Mouse (Mus musculus) ES-E14 (cell line): Measurements from ENCODE around the gene Lims1.

Experiments used
- CHD2 ChIP-seq: IDR thresholded peaks from 2 replicates; pipeline ENCODE4 v1.6.1; 2014; ENCODE audit warnings: mild to moderate bottlenecking, low read depth, low read length, inconsistent platforms
- MAFK ChIP-seq: IDR thresholded peaks from 2 replicates; pipeline ENCODE4 v1.6.1; 2014; ENCODE audit warnings: mild to moderate bottlenecking, low read depth, low read length, inconsistent platforms; ENCODE audit not compliant: insufficient read depth
- ZC3H11A ChIP-seq: IDR thresholded peaks from 2 replicates; pipeline ENCODE4 v1.6.1; 2012; ENCODE audit warnings: low read depth, mild to moderate bottlenecking, inconsistent platforms, low read length, borderline replicate concordance
- ZNF384 ChIP-seq: IDR thresholded peaks from 2 replicates; pipeline ENCODE4 v1.6.1; 2012; ENCODE audit warnings: low read depth, low read length, inconsistent platforms

DNA sequence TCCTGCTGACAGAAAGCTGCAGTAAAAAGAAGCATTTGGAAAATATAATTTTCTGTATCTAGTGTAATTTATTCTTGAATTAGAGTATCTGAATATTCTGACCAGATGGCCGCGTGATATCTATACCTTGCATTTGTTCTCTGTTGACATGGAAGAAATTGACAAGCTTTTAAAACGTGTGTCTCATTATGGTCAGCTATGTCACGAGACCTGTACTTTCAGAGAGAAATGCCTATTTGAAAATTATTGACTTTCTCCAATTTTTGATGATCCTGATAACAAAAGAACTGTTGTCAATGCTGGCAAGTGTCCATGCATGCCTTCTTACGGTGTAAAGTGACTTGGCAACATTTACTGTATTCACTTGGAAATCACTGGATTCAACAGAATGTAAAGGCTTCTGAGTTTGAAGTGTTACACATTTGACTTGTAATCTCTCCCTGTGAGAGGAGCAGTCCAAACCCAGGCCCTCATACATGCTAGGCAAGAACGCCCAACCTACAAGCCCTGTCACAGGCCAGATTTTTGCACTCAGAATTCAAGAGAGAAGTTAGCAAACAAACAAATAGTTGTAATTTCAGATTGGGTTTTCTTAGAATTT is 49.3 kb downstream of the Lims1 start:
- TF ChIP-seq CHD2 = no peak
- no peak for TF ChIP-seq ZC3H11A
- no peak for TF ChIP-seq MAFK
- no peak for TF ChIP-seq ZNF384
